Mouse (Mus musculus) forebrain, embryonic 13.5 days (tissue): ENCODE measurements around the gene Usp35. TPM values are rescaled to one million over a fixed set of nuclear protein-coding genes. Genes with fewer than 3 reads are reported as not detected.
A peak's percentile ranks its signal among the peaks of the same experiment; 100 is the strongest.

ENCODE experiments used
- ATAC-seq: fragments of 200-750 bp; cut with Nextera tagmentation; 2 replicates; pipeline ENCODE4 v1.8.0; 2017
- H3K27ac ChIP-seq: fragments of 300-500 bp; sonication (generic); 2 replicates; pipeline ENCODE4 v1.5.1; 2015; ENCODE audit warnings: inconsistent platforms, mild to moderate bottlenecking, moderate library complexity
- H3K27me3 ChIP-seq: fragments of 300-500 bp; sonication (generic); 2 replicates; pipeline ENCODE4 v1.6.1; 2015; ENCODE audit warnings: mild to moderate bottlenecking, inconsistent platforms
- H3K36me3 ChIP-seq: fragments of 300-500 bp; sonication (generic); 2 replicates; pipeline ENCODE4 v1.6.1; 2015; ENCODE audit warnings: mild to moderate bottlenecking, inconsistent platforms; ENCODE audit not compliant: poor library complexity, severe bottlenecking
- H3K4me1 ChIP-seq: fragments of 300-500 bp; sonication (generic); 2 replicates; pipeline ENCODE4 v1.6.1; 2015; ENCODE audit warnings: inconsistent platforms
- H3K4me2 ChIP-seq: fragments of 300-500 bp; sonication (generic); 2 replicates; pipeline ENCODE4 v1.6.1; 2015; ENCODE audit warnings: inconsistent platforms, mild to moderate bottlenecking, moderate library complexity
- H3K4me3 ChIP-seq: fragments of 300-500 bp; sonication (generic); 2 replicates; pipeline ENCODE4 v1.5.1; 2015; ENCODE audit warnings: mild to moderate bottlenecking, inconsistent platforms
- H3K9ac ChIP-seq: fragments of 300-500 bp; sonication (generic); 2 replicates; pipeline ENCODE4 v1.6.1; 2015; ENCODE audit warnings: mild to moderate bottlenecking, inconsistent platforms
- H3K9me3 ChIP-seq: fragments of 300-500 bp; sonication (generic); replicated peaks from 2 replicates; pipeline ENCODE4 v1.6.1; 2016; ENCODE audit warnings: inconsistent platforms
- WGBS: fragments of 180-500 bp; shearing (Covaris S2); methylation state at CpG from one replicate; pipeline ENCODE4 v1.1.7; 2015; 5-methylcytosine and 5-hydroxymethylcytosine counted together
- polyA plus RNA-seq: library from polyadenylated mRNA; unstranded; fragments of >200 nt; fragmentation: Nextera tagmentation; extraction: Ambion mirVana; gene quantifications from 2 replicates; pipeline ENCODE4 v1.2.1, GENCODE M21; 2015

The Usp35 gene
- polyA plus RNA-seq, 1 experiment from 2014 or later, result 2.9 TPM

DNA sequence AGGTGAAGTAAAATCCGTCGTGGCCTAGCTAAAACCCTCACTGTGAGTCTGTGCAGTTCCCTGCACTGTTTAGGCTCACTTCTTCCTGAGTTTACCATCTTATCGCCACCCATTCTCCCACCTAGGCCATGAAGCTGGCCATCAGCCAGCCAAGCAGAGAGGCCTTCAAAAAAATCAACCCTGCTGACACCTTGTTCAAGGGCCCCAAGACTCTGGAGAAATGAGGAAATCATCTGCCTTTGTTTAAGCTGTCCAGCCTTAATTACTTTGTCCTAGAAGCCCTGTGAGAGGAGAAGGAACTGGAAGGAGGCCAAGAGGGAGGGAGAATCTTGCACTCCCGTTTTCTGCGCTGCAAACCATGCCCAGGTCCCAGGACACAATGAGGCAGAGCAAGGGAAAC, 24.4 kb upstream of the Usp35 start:
- ATAC-seq, result no peak
- Histone ChIP-seq H3K27me3 (no peaks in the 10 kb centered on the region), H3K4me3 (no peak overlapping the region), H3K4me1 (0 out of 2 replicates have a peak, but pooled peaks cover 4% of the 10 kb centered on the region), H3K27ac (no peak overlapping the region), H3K36me3 (no peaks in the 10 kb centered on the region), H3K9ac (no peak overlapping the region), H3K4me2 (no peak overlapping the region), H3K9me3 (no peaks in the 10 kb centered on the region)
- 70% methylated on average over 5 of the region's 5 CpGs for WGBS

GRCm38 (mm10) chr7:97355068-97355841, 23.4 kb upstream of the Usp35 start:
- H3K4me1 ChIP-seq, result 0 out of 2 replicates have a peak, but pooled peaks cover 4% of the 10 kb centered on the region
- no peaks in the 10 kb centered on the region for H3K27me3 ChIP-seq
- H3K27ac ChIP-seq, result no peak overlapping the region
- ATAC-seq, result no peak
- 46% methylated on average over 13 of the region's 13 CpGs for WGBS
- H3K4me2 ChIP-seq, result no peak overlapping the region
- H3K9ac ChIP-seq, result no peak overlapping the region
- no peaks in the 10 kb centered on the region for H3K36me3 ChIP-seq
- H3K4me3 ChIP-seq, result no peak overlapping the region
- H3K9me3 ChIP-seq, result no peaks in the 10 kb centered on the region

DNA sequence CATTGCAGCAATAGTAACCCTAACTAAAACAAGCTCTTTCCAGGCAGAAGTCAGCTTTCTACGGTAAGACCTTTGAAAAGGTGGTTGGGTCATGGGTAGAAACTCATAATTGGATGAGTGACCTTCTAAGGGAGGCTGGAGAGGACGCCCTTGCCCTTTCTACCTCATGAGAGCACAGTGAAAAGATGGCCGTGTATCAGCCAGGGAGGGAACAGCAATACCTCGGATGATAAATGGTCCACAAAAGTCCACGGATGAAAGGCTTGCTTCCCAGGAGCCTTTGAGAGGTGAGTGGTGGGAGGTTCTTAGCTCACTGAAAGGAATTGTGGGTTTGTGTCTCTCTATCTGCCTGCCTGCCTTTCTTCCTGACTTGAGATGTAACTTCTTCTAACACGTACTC, 21.5 kb upstream of the Usp35 start:
- no peak for ATAC-seq
- Histone ChIP-seq H3K27me3 (no peaks in the 10 kb centered on the region), H3K4me3 (no peak overlapping the region), H3K9ac (no peak overlapping the region), H3K9me3 (no peaks in the 10 kb centered on the region), H3K4me1 (0 out of 2 replicates have a peak, but pooled peaks cover 4% of the 10 kb centered on the region), H3K27ac (no peak overlapping the region), H3K4me2 (no peak overlapping the region), H3K36me3 (0 out of 2 replicates have a peak, but pooled peaks cover 2% of the 10 kb centered on the region)
- WGBS, result 87% methylated on average over 6 of the region's 6 CpGs

- H3K9me3 ChIP-seq, result no peaks in the 10 kb centered on the region
- H3K4me3 ChIP-seq, result no peak overlapping the region
- no peak overlapping the region for H3K27ac ChIP-seq
- 0 out of 2 replicates have a peak, but pooled peaks cover 4% of the 10 kb centered on the region for H3K4me1 ChIP-seq
- 85% methylated on average over 11 of the region's 11 CpGs for WGBS
- no peak for ATAC-seq
- peaks cover 12% of the 10 kb centered on the region; the same call in 1 of the 2 replicates for H3K36me3 ChIP-seq
- H3K4me2 ChIP-seq, result no peak overlapping the region
- no peak overlapping the region for H3K9ac ChIP-seq
- no peaks in the 10 kb centered on the region for H3K27me3 ChIP-seq
Measured at GRCm38 (mm10) chr7:97351792-97352513, 20.1 kb upstream of the Usp35 start.

DNA sequence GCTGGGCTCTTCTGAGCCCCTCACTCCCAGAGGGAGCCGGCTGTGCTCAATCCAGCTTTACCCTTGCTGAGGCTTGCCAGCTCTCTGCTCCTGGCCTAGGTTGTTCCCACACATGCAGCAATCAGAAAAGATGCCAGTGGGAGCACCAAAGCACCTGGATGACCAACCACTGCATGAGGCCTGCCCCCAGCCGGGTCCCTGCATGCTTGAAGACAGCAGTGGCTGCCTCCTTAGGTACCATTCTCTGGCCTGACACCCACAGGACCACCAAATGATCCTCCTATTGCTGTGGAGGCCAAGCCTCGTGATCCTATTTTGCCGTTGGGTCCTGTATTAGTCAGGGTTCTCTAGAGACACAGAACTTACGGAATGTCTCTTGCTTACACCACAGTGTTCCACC, 19.1 kb upstream of the Usp35 start:
- Histone ChIP-seq H3K4me1 (peaks cover 8% of the 10 kb centered on the region; the same call in 1 of the 2 replicates), H3K9ac (no peak overlapping the region), H3K27me3 (no peaks in the 10 kb centered on the region), H3K27ac (no peak overlapping the region), H3K4me3 (no peak overlapping the region), H3K9me3 (no peaks in the 10 kb centered on the region), H3K36me3 (peaks cover 12% of the 10 kb centered on the region; the same call in 1 of the 2 replicates), H3K4me2 (no peak overlapping the region)
- ATAC-seq, result no peak
- 86% methylated on average over 5 of the region's 5 CpGs for WGBS

- Histone ChIP-seq H3K9me3 (no peaks in the 10 kb centered on the region), H3K27ac (no peak overlapping the region), H3K4me3 (no peak overlapping the region), H3K36me3 (peaks cover 12% of the 10 kb centered on the region; the same call in 1 of the 2 replicates), H3K4me2 (no peak overlapping the region), H3K9ac (no peak overlapping the region), H3K27me3 (no peaks in the 10 kb centered on the region), H3K4me1 (peaks cover 15% of the 10 kb centered on the region)
- 79% methylated on average over 6 of the region's 6 CpGs for WGBS
- ATAC-seq, result no peak
Measured at GRCm38 (mm10) chr7:97349438-97349837, 17.6 kb upstream of the Usp35 start.

DNA sequence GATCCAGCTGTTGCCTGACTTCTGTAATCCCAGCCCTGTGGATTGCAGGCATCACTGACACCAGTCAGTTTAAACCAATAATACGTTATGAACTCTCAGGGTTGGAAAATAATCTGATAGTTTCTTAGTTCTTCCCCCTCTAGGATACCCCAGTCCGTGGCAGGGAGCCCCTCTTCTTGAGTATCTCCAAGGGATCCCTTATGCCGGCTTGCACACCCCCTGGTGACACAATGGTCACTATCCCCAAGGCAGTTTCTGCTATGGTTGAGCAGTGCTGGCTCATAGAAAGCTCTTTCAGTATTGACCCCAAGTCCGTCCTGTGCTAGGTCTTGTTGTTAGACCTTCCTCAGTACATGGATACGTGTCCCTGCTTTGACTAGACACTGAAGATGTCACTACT, 17.0 kb upstream of the Usp35 start:
- peaks cover 15% of the 10 kb centered on the region for H3K4me1 ChIP-seq
- no peak overlapping the region for H3K9ac ChIP-seq
- no peak overlapping the region for H3K27ac ChIP-seq
- no peak overlapping the region for H3K4me3 ChIP-seq
- 72% methylated on average over 5 of the region's 5 CpGs for WGBS
- no peaks in the 10 kb centered on the region for H3K27me3 ChIP-seq
- no peak overlapping the region for H3K4me2 ChIP-seq
- H3K36me3 ChIP-seq, result peaks cover 12% of the 10 kb centered on the region; the same call in 1 of the 2 replicates
- no peak for ATAC-seq
- H3K9me3 ChIP-seq, result no peaks in the 10 kb centered on the region

- no peaks in the 10 kb centered on the region for H3K27me3 ChIP-seq
- no peak overlapping the region for H3K4me2 ChIP-seq
- no peak for ATAC-seq
- H3K4me3 ChIP-seq, result no peak overlapping the region
- WGBS, result 91% methylated on average over 3 of the region's 3 CpGs
- H3K4me1 ChIP-seq, result peaks cover 15% of the 10 kb centered on the region
- no peak overlapping the region for H3K9ac ChIP-seq
- H3K27ac ChIP-seq, result no peak overlapping the region
- peaks cover 12% of the 10 kb centered on the region; the same call in 1 of the 2 replicates for H3K36me3 ChIP-seq
- H3K9me3 ChIP-seq, result no peaks in the 10 kb centered on the region
Measured at GRCm38 (mm10) chr7:97348318-97348717, 16.5 kb upstream of the Usp35 start.

GRCm38 (mm10) chr7:97347464-97347863, 15.6 kb upstream of the Usp35 start:
- Histone ChIP-seq H3K36me3 (peaks cover 12% of the 10 kb centered on the region; the same call in 1 of the 2 replicates), H3K4me3 (no peak overlapping the region), H3K27ac (no peak overlapping the region), H3K4me2 (no peak overlapping the region), H3K27me3 (no peaks in the 10 kb centered on the region), H3K9ac (no peak overlapping the region), H3K4me1 (peaks cover 15% of the 10 kb centered on the region), H3K9me3 (no peaks in the 10 kb centered on the region)
- no peak for ATAC-seq
- 97% methylated on average over 15 of the region's 15 CpGs for WGBS

- Histone ChIP-seq H3K27me3 (no peaks in the 10 kb centered on the region), H3K9ac (no peak overlapping the region), H3K9me3 (no peaks in the 10 kb centered on the region), H3K4me1 (peaks cover 15% of the 10 kb centered on the region), H3K4me3 (no peak overlapping the region), H3K4me2 (no peak overlapping the region), H3K27ac (no peak overlapping the region), H3K36me3 (peaks cover 12% of the 10 kb centered on the region; the same call in 1 of the 2 replicates)
- no peak for ATAC-seq
- WGBS, result 68% methylated on average over 3 of the region's 4 CpGs
Measured at GRCm38 (mm10) chr7:97346822-97347166, 15.0 kb upstream of the Usp35 start.

DNA sequence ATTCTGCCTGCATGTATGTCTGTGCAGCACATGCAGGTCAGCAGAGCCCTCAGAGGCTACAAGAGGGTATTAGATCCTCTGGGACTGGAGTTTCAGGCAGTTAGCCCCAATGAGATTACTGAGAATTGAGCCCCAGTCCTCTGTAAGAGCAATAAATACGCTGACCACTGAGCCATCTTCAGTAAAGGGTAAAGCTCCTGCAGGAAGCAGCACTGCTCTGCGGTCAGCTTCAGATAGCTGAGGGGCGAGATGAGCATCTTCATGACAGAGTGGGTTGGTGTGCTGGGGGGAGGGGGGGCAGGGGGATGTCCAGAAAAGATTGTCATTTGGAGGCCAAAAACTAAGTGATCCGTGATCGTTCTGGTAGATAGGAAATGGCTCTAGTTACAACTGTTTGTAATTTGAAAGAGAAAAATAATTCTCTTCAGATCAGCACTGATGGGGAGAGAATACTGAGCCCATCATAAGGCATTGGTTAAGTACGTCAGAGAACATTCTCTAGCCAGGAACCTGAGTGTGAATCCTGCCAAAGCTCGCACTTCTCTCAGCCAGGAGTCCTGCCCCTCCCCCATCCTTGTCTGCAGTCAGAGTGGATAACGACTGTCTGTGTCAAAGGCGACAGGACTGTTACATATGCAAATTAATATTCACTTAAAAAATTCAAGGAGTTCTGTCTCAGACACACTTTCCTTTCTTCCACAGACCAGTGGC, 14.4 kb upstream of the Usp35 start:
- H3K9me3 ChIP-seq, result no peaks in the 10 kb centered on the region
- H3K27ac ChIP-seq, result peak overlapping the region; percentile 68
- no peak overlapping the region for H3K9ac ChIP-seq
- no peak for ATAC-seq
- H3K4me2 ChIP-seq, result no peak overlapping the region
- H3K27me3 ChIP-seq, result no peaks in the 10 kb centered on the region
- peaks cover 12% of the 10 kb centered on the region; the same call in 1 of the 2 replicates for H3K36me3 ChIP-seq
- peaks cover 15% of the 10 kb centered on the region for H3K4me1 ChIP-seq
- WGBS, result 71% methylated on average over 9 of the region's 9 CpGs
- no peak overlapping the region for H3K4me3 ChIP-seq
